Mouse (Mus musculus) limb, embryonic 14.5 days (tissue): ENCODE data around the gene Prr15l. TPM values are rescaled to one million over a fixed set of nuclear protein-coding genes. Genes with fewer than 3 reads are reported as not detected.

ENCODE experiments used
- ATAC-seq: fragments of 200-750 bp; cut with Nextera tagmentation; 2 replicates; pipeline ENCODE4 v1.8.0; 2017; ENCODE audit warnings: low read depth, moderate number of reproducible peaks, moderate TSS enrichment; ENCODE audit not compliant: low FRiP score
- DNase-seq: peaks from one replicate; pipeline ENCODE4 v3.0.0-alpha.2; 2015; ENCODE audit warnings: low spot score
- H3K27ac ChIP-seq: fragments of 300-500 bp; sonication (generic); replicated peaks from 2 replicates; pipeline ENCODE4 v1.5.1; 2014; ENCODE audit warnings: low read depth, mild to moderate bottlenecking, low read length, moderate library complexity, mixed read lengths
- H3K27me3 ChIP-seq: fragments of 300-500 bp; sonication (generic); 2 replicates; pipeline ENCODE4 v1.6.1; 2014; ENCODE audit warnings: low read length, mixed read lengths; ENCODE audit not compliant: control insufficient read depth, insufficient read depth
- H3K36me3 ChIP-seq: fragments of 300-500 bp; sonication (generic); 2 replicates; pipeline ENCODE4 v1.6.1; 2014; ENCODE audit warnings: mild to moderate bottlenecking, low read length, moderate library complexity, mixed read lengths; ENCODE audit not compliant: control insufficient read depth, insufficient read depth
- H3K4me1 ChIP-seq: fragments of 300-500 bp; sonication (generic); 2 replicates; pipeline ENCODE4 v1.6.1; 2014; ENCODE audit warnings: antibody characterized with exemption, low read length, mixed read lengths; ENCODE audit not compliant: control insufficient read depth, insufficient read depth
- H3K4me2 ChIP-seq: fragments of 300-500 bp; sonication (generic); replicated peaks from 2 replicates; pipeline ENCODE4 v1.6.1; 2014; ENCODE audit warnings: low read depth, mild to moderate bottlenecking, low read length, moderate library complexity; ENCODE audit not compliant: severe bottlenecking
- H3K4me3 ChIP-seq: fragments of 300-500 bp; sonication (generic); replicated peaks from 2 replicates; pipeline ENCODE4 v1.5.1; 2014; ENCODE audit warnings: low read length
- H3K9ac ChIP-seq: fragments of 300-500 bp; sonication (generic); 2 replicates; pipeline ENCODE4 v1.6.1; 2014; ENCODE audit warnings: mild to moderate bottlenecking, low read depth, low read length, moderate library complexity; ENCODE audit not compliant: severe bottlenecking
- H3K9me3 ChIP-seq: fragments of 300-500 bp; sonication (generic); 2 replicates; pipeline ENCODE4 v1.6.1; 2016; ENCODE audit warnings: low read length; ENCODE audit not compliant: control insufficient read depth
- POLR2A ChIP-seq: fragments of 200-500 bp; IDR thresholded peaks from 2 replicates; pipeline ENCODE4 v1.8.0; 2012; ENCODE audit warnings: inconsistent platforms, mild to moderate bottlenecking, moderate library complexity, borderline replicate concordance; ENCODE audit not compliant: insufficient read depth, insufficient read length; ENCODE audit errors: extremely low read depth
- WGBS: fragments of 180-500 bp; shearing (Covaris S2); extraction: QIAGEN DNeasy Blood & Tissue Kit; methylation state at CpG from one replicate; pipeline ENCODE4 v1.1.7; 2014; 5-methylcytosine and 5-hydroxymethylcytosine counted together
- polyA plus RNA-seq, 2 experiments: library from polyadenylated mRNA; depleted of rRNA in 1 of 2; stranded (reverse) in 1 of 2; unstranded in 1 of 2; fragments of >200 nt; fragmentation: Nextera tagmentation in 1 of 2; extraction: Ambion mirVana in 1 of 2; gene quantifications; 2 replicates each; pipeline versions ENCODE4 v1.2.1 to v1.2.3; 2012 to 2014

Gene Prr15l
- polyA plus RNA-seq, 2 experiments = 1.2 to 3.3 TPM

DNA sequence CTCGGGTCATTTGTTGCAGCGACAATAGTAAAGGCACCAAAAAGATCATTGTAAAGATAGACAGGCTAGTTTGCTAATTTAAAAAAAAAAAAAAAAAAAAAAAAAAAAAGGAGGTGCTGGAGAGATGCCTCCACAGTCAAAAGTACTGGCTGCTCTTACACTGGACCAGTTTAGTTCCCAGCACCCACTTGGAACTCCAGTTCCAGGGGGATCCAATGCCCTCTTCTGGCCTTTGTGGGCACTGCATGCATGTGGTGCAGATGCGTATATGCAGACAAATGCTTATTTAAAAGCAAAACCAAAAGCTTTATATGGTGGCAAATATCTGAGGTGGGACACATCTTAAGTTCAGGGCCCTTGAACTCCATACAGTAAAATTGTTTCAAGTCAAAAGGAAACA lies 22.9 kb downstream of the Prr15l start:
- no peaks in the 10 kb centered on the region for H3K9me3 ChIP-seq
- no peak overlapping the region for H3K9ac ChIP-seq
- H3K27ac ChIP-seq = no peak overlapping the region
- H3K36me3 ChIP-seq = peaks cover 51% of the 10 kb centered on the region
- WGBS = 95% methylated on average over 3 of the region's 3 CpGs
- H3K4me1 ChIP-seq = no peaks in the 10 kb centered on the region
- TF ChIP-seq POLR2A = no peak
- H3K4me2 ChIP-seq = no peak overlapping the region
- H3K27me3 ChIP-seq = no peaks in the 10 kb centered on the region
- no peak for DNase-seq
- H3K4me3 ChIP-seq = no peak overlapping the region
- no peak for ATAC-seq

DNA sequence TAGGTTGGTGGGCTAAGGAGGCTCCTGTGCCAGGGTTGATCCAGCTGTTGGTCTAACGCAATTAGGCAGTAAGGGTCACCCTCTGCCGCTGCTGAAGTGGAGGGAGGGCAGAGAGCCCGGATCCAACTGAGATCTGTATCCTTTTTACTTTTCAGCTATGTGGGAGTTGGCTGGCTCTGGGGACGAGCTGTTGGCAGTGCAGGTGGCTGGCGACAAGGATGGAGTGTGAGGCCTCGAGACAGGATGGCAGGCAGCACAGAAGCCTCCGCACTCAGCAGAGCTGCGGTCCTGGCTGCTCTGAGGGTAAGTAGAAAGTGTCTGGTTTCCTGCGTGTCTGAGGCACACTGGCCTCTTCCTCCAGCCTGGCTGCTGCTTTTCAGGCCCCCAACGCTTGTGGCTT lies 24.5 kb downstream of the Prr15l start:
- H3K36me3 ChIP-seq = peaks cover 67% of the 10 kb centered on the region
- no peaks in the 10 kb centered on the region for H3K27me3 ChIP-seq
- H3K9ac ChIP-seq = no peak overlapping the region
- ATAC-seq = no peak
- H3K27ac ChIP-seq = no peak overlapping the region
- no peak for DNase-seq
- no peak overlapping the region for H3K4me3 ChIP-seq
- H3K4me2 ChIP-seq = no peak overlapping the region
- WGBS = 81% methylated on average over 10 of the region's 10 CpGs
- H3K4me1 ChIP-seq = no peaks in the 10 kb centered on the region
- TF ChIP-seq POLR2A = no peak
- no peaks in the 10 kb centered on the region for H3K9me3 ChIP-seq

DNA sequence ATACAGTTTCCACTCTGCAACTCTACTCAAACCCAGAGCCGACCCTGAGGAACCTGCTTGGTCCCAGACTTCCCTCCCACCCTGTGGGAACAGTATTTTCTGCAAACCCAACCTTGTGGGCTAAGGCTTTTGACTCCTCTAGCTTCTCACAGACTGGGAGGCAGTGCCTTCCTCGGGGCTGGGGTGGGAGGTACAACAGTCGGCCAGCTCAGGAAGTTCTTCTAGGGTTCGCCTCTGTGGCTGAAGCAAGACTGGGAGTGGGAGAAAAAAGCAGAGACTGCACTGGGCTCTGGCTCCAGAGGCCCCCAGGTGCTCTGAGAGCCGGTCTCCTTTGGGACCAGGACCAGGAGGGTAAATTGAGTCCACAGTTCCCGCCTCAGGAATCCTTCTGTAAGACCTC lies 25.0 kb downstream of the Prr15l start:
- no peak overlapping the region for H3K9ac ChIP-seq
- no peak overlapping the region for H3K4me2 ChIP-seq
- H3K9me3 ChIP-seq = no peaks in the 10 kb centered on the region
- H3K27me3 ChIP-seq = no peaks in the 10 kb centered on the region
- DNase-seq = no peak
- no peak overlapping the region for H3K27ac ChIP-seq
- no peak overlapping the region for H3K4me3 ChIP-seq
- H3K36me3 ChIP-seq = peaks cover 72% of the 10 kb centered on the region
- H3K4me1 ChIP-seq = no peaks in the 10 kb centered on the region
- 80% methylated on average over 6 of the region's 6 CpGs for WGBS
- TF ChIP-seq POLR2A = no peak
- ATAC-seq = no peak

DNA sequence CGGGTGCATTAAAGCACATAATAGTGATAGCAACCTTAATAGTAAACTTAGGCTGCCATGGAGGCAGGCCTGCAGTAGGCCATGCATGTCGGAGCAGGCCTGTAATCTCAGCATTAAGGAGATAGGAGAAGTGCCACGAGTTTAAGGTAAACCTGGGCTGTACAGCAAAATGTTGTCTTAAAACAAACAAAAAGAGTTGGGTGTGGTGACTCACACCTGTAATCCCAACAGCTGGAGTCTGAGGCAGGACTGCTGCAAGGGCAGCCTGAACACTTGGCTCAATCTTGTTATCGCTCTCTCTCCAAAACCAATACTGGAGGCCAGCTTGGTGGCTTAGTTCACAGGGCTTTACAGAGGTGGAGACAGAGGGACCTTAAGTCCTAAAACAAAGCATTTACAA lies 27.2 kb downstream of the Prr15l start:
- no peak for ATAC-seq

DNA sequence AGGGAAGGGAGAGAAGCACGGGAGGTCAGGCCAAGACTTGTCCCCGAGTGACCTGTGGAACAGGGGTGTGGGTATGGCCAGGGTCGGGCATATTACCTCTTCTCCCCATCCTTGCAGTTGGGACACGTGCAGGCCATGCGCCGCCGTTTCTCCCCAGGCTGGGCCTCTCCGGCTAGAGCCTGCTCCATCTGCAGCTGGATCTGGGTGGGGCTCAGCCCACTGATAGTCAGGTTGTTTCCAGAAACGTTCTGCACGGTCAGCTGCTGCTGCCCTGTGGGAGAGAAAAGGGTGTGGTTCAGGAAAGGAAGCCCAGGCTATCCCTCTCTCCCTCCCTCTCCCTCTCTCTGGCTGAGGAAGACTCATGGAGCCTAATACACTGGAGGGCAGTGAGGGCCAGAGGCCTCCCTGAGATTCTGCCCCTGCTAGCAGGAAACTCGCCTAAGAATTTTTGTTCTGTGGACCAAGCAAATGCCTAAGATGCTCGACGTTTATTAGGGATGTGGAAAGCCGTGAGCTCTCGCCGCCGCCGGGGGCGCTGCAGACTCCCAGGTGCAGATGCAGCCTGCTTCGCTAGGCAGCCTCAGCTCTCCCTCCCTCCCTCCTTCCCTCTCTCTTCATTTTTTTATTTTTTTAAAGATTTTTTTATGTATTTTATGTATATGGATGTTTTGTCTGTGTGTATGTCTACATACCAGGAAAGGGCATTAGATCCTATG lies 28.3 kb downstream of the Prr15l start:
- Histone ChIP-seq H3K4me3 (no peak overlapping the region), H3K36me3 (peaks cover 90% of the 10 kb centered on the region), H3K27ac (no peak overlapping the region), H3K27me3 (no peaks in the 10 kb centered on the region), H3K4me1 (no peaks in the 10 kb centered on the region), H3K9me3 (no peaks in the 10 kb centered on the region), H3K9ac (no peak overlapping the region), H3K4me2 (no peak overlapping the region)
- ATAC-seq (no peak), DNase-seq (no peak)
- TF ChIP-seq POLR2A = no peak
- WGBS = 58% methylated on average over 20 of the region's 20 CpGs

More for the DNA sequence above, 27.2 kb downstream of the Prr15l start:
- 88% methylated on average over 4 of the region's 4 CpGs for WGBS
- Histone ChIP-seq H3K27me3 (no peaks in the 10 kb centered on the region), H3K4me1 (no peaks in the 10 kb centered on the region), H3K27ac (no peak overlapping the region), H3K9ac (no peak overlapping the region), H3K4me2 (no peak overlapping the region), H3K36me3 (peaks cover 85% of the 10 kb centered on the region), H3K4me3 (no peak overlapping the region), H3K9me3 (no peaks in the 10 kb centered on the region)
- TF ChIP-seq POLR2A = no peak
- DNase-seq = no peak
